Mouse (Mus musculus) frontal cortex, postnatal 10 days (tissue): ENCODE measurements around the gene Hkdc1.
"Not testable (repeated sequence)": the region's sequence is repeated elsewhere in the genome, so short reads cannot be mapped to it uniquely, and the experiment has no call there.

Experiments used
- DNase-seq, 2 experiments: peaks; one replicate each; pipeline ENCODE4 v3.0.0; 2022; ENCODE audit warnings: low spot score in 2 of 2, mixed read lengths in 1 of 2

Hkdc1 gene

DNA sequence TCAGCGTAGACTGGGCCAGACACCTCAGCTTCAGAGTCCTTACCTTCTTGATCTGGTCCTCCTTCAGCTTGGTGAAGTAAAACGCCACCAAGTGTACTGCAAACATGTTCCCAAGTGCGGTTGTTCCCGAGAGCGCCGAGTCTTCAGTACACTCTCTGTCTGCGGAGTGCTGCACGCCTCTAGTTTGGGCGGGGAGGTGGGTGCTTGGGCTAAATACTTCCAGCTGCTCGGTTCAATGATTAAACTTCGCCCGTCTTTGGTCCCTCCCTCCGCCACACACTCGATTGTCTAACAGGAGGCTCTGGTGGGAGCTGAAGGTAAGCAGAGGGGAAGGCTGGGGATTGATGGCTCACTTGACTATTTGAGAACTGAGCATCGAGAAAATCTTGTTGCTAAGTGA, at the start of gene Hkdc1:
Hkdc1 (minus strand) TSS at position 237 of the 400 bp plus-strand sequence.
- DNase-seq = no peak

DNA sequence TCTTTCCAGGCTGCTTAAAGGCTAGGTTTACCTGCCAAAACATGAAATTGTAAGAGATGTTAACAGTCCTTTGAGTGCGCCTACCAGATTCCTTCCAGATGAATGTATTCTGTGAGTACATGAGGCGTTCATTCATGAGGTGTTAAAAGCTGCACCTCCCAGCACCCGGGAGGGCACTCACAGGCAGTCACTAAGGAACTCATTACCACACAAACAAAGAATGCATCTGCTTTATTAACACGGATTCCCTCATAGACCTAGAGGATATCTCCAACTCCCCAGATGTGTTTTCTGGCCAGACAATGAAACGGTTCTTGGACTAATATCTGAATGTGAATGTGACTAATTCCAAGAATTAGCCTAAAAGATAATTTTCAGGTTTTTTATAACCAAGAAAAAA, 48.8 kb upstream of the Hkdc1 start:
- no peak for DNase-seq

DNA sequence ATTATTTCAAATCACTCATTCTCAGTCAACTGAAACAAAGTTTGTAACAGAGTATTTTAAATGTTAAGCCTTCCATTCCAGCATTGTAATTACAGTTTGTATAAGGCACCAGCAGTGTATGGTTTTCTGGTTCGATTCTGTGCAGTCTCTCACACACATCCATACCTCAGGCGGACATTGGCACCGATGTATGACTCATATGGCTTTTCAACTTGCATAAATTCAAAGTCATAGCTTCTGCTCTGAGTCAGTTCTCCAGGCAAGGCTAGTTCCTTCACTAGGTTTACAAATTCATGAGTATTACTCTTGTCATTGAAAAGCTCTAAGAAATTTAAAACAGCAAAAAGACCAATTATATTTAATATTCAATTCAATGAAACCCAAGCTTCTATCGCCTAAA, 47.4 kb upstream of the Hkdc1 start:
- DNase-seq = no peak

DNA sequence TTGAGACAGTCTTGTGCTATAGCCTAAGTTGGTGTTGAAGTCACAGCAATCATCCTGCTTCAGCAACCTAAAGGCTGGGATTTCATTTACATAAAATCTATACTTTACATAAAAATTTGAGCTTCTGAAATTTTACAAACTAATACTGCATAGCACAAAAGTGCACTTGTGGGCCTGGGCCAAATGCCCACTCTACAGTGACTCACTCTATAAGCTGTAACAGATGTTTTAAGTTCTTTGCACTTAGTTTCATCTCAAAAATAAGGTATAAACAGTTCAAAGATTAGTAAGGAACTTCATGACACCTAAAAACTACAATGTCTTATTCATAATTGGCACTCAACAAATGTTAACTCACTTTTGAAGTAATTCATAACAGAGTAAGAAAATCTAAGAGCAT, 39.0 kb upstream of the Hkdc1 start:
- DNase-seq = no peak

DNA sequence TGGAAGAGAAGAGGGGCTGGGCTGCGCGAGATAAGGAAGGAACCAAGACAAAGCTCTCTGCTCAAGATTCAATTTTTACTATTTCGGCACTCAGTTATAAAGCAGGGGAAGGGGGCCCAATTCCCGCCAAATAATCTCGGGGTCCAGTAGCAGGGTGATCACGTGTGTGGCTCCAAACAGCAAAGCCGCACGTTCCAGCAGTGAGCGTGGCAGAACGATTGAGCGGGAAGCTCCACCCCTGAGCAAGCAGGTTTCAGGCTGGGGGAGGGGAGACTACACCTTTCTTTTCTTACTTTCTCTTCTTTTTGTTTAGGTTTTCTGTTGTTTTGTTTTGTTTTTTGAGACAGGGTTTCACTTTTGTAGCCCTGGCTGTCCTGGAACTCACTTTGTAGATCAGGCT, 29.7 kb upstream of the Hkdc1 start:
- DNase-seq = not testable (repeated sequence)

DNA sequence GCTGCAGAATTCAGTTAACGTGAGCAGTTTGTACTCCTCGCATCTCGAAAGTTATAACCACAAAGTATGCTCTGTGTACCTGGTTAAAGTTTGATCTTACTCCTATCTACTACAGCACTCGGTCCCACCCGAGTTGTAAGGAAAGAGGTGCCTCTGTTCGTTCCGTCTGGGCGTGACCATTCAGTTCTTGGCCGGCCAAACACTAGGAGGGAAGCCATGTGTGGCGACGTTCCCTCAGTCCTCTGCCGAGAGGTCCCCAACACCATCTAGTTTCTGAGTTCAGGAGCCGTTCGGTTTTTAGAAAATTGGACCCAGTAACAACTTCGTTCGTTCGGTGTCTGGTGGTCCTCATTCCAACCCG, 28.0 kb upstream of the Hkdc1 start:
- DNase-seq = peak in 1 of 2 experiments; percentile 22

DNA sequence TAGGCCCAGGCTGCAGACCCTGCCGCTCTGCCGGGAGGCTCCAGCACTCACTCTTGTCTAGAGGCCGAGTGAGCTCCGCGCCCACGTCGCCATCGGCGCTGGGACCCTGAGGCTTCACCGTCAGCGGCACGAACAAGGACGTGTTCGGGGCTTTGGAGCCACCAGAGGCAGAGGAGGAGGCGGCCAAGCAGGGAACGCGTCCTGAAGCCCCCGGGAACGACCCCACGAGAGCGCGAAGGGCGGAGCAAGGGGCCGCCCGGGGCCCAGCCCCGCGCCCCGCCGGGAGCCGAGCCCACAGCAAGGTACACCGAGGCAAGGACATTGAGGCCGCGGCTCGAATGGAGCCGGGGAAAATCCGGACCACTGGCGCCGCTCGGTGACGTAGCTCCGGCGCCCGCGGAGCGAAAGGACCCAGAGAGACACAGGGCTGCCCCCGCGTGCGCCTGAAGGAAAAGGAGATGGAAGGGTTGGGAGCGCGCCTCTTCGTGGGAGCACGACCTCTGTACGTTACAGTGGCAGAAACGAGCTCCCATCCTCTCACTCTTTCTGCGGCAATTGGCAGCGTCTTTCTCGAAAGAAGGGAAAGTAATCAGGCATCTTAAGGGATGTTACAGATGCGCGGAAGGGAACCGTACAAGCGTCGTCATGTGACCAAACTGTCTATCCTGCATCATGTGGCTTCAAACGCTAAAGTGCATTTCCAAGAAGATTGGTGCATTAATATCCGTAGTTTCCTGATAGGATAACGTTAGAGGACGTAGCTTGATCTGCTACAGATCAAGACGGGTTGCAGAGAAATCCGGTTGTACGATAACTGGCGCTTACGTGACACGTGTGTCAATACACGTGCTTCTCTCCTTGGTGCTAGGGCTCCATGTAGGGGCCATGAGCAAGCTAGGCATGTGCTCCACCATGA, 27.3 kb upstream of the Hkdc1 start, which contains the start of the genes 4930507D05Rik and Supv3l1:
4930507D05Rik (plus strand) TSS at position 126 of the 916 bp plus-strand sequence.
Supv3l1 (minus strand) TSS at position 375 of the 916 bp plus-strand sequence.
- DNase-seq = peak; percentile 82 to 89

DNA sequence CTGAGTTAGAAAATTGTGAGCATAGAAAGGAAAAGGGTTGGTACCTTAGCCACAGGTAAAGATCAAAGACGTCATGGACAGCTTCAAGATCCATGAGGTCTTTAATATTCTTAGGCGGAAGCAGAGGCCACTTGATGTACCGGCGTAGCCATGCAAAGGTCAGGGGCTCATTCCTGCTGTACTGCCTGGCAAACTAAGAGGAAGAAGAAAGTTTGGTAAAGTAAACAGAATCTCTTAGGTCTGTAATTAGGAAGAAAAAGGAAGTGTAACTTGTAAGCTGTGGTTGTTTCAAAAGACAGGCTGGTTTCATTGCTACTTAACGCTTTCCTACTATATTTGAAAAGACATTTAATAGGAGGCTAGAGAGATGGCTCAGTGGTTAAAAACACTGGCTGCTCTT, 8.1 kb upstream of the Hkdc1 start:
- DNase-seq = no peak

DNA sequence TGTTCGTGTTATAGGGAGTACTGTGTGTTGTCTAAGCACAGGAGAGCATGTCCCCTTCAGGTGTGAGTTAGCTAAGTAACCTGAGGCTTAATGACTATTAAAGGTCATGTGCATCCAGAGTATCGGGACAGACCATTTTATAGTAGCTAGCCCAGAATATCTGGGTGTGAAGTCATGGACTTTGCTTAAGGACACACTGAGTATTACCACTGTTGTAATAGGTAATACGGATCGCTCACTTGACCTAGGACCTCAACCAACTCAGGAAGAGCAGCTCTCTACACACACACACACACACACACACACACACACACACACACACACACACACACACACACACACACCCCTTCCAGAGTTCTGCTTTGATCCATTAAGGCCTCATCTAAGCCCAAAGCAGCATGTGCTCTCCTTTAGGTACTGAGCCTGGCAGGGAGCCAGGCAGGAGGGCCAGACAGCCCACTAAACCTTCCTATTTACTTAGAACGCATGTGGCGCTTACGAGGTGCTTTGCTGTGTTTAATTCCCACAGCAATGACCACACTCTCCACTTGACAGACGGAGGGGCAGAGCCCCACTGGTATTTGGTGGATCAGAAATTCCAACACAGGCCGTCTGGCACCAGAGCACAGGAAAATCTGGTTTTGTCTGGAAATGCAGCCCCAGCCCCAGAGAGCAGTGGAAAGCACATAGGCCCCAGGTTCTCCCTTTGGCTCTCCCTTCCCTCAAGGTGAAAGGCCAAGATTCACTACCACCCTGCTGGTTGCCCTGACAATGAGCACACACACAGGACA, 3.0 kb upstream of the Hkdc1 start:
- DNase-seq = no peak

DNA sequence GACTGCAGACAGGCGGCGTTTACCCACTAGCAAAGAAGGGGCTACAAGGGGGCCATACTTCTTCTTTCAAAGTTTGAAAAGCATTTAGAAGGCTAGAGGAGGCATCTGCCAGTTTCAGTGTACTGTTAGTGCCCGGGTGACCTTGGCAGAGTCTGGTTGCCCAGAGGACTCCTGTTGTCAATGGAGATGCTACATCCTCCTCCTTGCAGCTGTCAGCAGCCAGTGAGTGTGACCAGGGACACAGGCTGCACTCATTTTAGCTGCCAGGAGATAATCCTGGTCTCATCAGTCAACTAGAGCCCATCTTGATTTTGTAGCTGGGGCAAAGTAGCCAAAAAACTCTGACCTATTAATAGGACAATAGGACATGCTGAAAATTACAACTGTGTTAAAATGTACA, 1.2 kb downstream of the Hkdc1 start:
- no peak for DNase-seq

DNA sequence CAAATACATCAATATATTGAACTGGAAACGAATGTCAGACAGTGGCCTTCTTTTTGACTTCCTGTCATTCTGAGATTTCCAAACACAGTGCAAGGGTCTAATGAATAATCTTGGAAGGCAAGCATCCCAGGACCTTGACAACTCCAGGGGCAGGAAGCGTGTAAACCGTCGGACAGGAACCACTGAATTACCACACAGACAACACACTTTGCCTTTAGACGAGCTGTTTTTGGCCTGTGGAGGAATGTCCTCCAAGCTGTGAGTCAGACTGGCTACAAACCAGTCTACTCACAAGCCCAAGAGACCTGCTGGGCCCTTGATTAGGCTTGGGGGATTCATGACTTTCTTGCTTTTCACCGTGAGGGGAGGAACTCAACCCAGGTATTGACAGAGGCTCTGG, 1.9 kb downstream of the Hkdc1 start:
- DNase-seq = no peak

DNA sequence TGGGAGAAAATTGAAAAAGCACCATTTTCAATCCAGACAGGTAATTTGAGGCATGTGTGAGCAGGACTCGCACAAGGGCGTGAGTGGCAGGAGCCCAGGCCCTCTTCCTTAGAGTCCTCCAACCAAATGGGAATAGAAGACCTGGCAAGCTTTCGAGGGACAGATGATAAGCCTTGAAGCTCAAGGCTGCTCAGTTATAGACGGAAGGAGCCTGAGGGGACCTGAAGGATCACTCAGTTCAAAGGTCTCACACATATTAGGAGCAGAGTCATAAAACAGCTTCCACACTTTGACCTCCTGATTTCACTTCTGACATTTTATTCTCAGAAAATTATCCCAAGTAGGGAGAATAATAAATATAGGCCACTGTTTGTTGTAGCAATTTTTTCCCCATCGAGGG, 2.9 kb downstream of the Hkdc1 start:
- no peak for DNase-seq

DNA sequence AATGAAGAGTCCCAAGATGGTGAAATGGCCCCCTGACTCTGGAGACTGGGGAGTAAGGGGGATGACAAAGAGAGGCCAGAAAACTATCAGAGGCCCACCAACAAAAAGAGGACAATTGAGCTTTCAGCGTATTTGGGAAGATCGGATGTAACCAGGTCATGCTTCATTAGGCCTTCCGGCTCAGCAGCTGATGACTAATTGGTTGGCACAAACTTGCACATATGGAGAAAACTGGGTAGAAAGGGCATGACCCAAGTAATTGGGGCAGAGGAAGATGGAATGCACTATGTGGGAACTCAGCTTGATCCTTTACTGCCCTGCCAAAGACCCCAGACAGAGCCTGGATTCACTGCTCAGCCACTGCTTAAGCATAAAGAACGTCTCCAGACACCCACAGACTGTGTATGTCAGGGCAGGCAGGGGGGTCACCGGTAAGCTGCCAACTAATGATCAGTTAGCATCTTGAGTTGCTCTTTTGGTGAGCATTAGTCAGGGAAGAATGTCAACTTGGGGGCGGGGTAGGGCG, 3.4 kb downstream of the Hkdc1 start:
- no peak for DNase-seq

DNA sequence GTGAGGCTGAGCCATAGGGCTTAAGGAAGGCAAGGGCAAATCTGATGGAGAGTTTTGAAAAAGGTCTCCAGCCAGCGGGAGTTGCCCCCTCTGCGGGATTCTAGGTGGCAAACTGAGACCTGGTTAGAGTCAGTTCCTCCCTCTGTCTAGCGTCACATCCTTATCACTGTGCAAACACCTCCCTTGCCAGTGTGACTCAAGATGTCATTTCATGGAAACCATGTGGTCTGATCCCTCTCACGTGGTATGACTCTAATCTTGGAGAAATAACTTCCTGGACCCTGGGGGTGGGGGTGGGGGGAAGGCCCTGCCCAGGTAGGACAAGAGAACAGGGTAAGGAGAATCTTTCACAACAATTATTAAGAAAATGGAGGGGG, 8.7 kb downstream of the Hkdc1 start:
- DNase-seq = no peak

DNA sequence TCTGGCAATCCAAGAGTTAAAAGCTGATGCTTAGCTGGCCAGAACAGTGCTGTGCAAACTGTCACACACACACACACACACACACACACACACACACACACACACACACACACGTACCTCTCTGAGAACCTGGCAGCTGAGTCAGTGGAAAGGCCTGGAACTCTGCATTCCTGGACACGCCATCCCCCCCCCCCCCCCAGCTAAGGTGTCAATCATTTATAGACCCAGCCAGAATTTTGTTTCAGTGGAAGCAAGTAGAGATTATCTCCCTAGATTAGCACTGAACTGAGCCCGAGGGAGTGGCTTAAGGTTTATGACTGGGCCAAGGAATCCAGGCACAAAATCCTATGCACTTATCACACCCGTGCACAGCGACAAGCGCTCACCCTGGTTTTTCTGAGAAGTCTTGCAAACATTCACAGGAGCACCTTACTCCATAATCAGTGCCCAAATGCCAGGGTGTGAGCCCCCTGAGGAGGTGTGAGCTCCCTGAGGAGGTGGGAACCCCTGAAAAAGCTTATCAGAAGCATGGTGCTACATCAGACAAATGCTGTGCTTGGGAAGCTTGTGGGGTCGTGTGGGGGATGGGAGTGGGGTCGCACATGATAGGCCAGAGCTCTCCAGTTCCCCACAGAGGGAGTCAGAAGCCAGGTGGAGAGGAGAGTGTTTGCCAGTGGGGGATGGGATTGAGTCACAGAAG, 9.2 kb downstream of the Hkdc1 start:
- no peak for DNase-seq

DNA sequence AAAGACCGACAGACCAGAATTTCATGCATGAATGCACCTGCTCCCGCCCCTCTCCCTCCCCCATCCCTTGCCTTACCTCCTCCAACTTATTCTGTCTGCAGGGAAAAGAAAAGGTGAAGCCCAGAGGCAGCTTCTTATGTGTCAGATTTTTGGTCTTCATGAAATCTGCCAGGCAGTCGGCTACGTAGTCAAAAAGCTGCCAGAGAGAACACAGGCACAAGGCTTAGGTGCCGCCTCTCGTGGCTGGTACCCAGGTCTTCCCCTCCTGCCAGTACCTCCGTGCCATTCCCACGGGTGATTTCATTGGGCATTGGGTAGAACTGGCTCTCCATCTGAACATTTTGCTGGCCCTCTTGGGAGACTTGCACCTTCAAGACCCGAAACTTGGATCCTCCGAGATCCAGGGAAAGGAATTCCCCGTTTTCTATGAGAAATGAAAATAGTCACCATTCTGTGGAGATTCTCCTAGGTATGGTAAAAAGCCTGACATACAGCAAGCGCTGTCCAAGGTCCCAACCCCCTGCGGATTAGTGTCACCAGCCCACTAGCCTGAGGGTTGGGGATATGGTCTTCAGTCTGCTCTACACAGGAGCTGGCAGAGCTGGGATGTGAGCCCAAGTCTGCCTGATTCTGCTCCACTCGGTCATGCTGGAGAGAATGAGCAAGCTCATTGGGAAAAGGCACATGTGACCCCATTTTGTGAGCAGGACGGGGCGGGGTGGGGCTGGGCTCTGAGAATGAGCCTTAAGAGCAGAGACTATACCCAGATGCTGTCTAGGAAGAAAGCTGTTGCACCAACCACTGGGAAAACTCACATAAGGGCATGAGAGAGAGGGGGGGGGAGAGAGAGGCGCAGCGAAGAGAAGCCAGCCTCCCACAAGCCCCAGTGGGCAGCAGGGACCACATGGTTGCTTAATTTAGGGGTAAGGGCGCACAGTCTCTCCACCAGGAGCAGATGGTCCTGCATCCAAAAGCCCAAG, 10.6 kb downstream of the Hkdc1 start:
- DNase-seq = no peak

DNA sequence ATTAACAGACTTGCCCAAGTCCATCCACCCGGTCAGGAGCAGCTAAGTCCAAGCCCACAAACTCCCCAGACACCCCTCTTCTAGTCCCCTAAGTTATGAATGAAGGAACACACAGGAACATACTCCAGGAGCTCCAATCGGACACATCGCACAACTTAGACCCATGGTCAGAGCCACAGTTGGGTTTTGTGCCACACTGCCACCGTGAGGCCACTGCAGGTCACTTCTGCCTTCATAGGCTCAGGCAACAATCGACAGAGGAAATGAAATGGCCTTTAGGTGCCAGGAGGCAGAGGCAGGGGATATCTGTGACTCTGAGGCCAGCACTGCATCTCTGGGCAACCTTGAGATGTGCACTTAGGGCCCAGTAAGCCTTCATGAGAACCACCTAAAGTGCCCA, 11.3 kb downstream of the Hkdc1 start:
- peak; percentile 48 to 61 for DNase-seq

DNA sequence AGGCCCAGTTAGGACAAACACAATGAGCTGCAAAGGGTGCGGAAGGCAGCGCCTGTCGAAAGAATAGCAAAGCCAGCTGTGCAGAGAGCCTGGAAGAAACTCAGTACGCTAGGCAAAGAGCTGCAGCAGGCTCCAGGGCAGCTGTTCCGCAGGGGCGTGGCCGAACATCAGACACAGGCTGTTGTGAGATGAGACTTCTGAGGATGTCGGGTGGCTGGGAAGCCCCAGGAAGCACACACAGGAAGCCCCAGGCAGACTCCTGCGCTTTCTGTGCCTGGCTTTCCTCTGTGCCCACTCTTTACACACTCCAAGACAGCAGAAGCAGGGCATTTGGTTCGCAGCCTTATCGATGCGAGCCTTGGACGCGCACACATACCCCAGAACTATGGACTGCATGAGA, 17.4 kb downstream of the Hkdc1 start:
- DNase-seq = no peak

DNA sequence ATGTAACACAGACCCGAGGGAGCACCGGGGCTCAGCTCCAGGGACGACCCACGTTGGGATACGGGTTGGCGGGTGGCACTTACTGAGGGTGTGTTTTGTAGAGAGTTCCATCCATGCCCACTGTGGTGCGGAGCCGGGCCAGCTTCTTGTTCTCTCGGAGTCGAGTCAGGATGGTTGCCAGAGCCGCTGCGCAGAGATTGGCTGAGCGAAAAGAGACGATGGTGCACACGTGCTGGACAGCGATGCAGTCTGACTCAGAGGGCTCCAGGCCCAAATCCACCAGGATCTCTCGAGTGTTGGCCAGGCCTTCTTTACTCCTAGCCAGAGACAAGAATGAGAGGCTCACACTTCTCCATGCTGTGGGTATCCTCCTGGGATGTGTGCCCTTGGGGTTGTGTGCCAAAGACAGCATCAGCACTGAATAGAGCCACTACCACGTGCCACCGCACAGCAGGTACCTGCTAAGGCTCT, 20.6 kb downstream of the Hkdc1 start:
- DNase-seq = no peak

DNA sequence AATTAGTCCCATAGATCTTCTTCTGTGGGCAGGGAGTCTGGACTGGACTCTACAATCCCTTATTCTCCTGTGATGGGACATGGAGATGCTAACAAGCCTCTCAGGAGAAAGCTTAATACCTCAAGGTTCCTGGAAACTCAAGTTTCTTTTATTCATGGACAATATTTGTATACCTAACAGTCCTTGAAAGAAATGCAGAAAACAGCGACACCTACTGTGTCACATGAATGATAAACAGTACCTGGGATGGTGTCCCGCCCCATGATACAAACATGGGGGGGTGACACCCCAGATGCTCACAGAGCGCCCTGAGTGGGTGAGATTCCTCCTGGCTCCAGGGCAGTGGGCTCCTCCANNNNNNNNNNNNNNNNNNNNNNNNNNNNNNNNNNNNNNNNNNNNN, 39.3 kb downstream of the Hkdc1 start:
- DNase-seq = no peak

DNA sequence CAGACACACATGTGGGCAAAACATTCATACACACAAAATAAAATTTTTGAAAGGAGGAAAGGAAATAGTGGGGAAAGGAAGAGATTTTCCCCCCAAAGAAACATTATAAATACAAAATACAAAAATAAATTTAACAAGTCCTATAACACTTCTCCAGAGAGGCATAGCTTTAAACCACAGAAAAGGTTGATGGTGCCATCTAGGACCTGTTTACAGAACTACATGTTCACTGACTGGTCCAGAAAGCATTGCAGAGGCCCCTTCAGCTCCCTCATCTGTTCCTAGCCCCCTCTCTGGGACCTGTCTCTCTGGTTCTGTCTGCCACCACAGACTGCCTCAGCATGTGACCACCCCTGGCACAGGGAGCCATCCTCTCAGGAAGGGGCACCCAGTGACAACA, 41.4 kb downstream of the Hkdc1 start:
- DNase-seq = no peak
